ENCODE assay signal across 8 mouse cellular contexts in the genomic region with DNA sequence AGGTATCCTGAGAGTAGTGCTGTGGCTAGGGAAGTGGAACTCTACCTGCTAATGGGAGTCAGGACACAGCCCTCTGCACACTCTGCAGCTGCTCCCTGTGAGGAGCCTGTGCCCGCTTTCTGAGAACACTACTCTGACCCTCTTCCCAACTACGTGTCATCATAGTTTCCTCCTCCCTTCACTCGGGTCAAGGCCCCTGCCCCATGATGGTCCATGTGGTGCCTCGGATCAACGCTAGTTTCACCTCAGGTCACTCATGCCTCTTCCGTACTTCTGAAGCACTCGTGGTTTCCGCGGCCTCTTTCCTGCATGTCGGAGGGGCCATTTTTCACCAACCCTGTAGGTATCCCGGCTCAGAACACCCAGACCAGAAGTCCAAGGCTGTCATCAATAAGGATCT. TPM values are rescaled to one million over a fixed set of nuclear protein-coding genes. Genes with fewer than 3 reads are reported as not detected.
DNase-seq lines count a peak whose midpoint lies in the region; ATAC-seq and TF ChIP-seq lines count a peak whose summit lies in the region.

No protein-coding gene starts in this region.

- H3K4me3 ChIP-seq in cerebellum, adult 2 months (replicated peaks; ENCODE audit: insufficient read depth, low read depth, low read length) = peak overlapping the region; percentile 76
- peak overlapping the region; percentile 49 for H3K4me3 ChIP-seq in thymus, adult 2 months (ENCODE audit: control insufficient read depth, insufficient read depth, low read length)
- peak overlapping the region; percentile 70 for H3K4me3 ChIP-seq in liver, embryonic 16.5 days (ENCODE audit: low read depth, low read length)

- no peaks in the 10 kb centered on the region for H3K36me3 ChIP-seq in thymus, adult 2 months (ENCODE audit: control insufficient read depth, insufficient read depth, low read length)
- H3K36me3 ChIP-seq in liver, embryonic 16.5 days (ENCODE audit: control insufficient read depth, insufficient read depth) = peaks cover under 1% of the 10 kb centered on the region; the same call in 1 of the 2 replicates

- no peak for TF ChIP-seq POLR2A in cerebellum, adult 2 months (IDR thresholded peaks at IDR 0.05; ENCODE audit: borderline replicate concordance, insufficient read depth, low read length)
- no peak for TF ChIP-seq POLR2A in thymus, adult 2 months (IDR thresholded peaks at IDR 0.05; ENCODE audit: control insufficient read depth, extremely low read depth, insufficient read depth, low read length, poor library complexity)

- no peaks in the 10 kb centered on the region for H3K9me3 ChIP-seq in liver, embryonic 16.5 days (replicated peaks; ENCODE audit: control insufficient read depth, low read length)

- H3K9ac ChIP-seq in liver, embryonic 16.5 days (ENCODE audit: low read depth, low read length) = peak overlapping the region; percentile 57

- TF ChIP-seq CTCF in cerebellum, adult 2 months (IDR thresholded peaks at IDR 0.05; ENCODE audit: borderline replicate concordance, insufficient read depth, low read depth, low read length) = no peak
- no peak for TF ChIP-seq CTCF in thymus, adult 2 months (IDR thresholded peaks at IDR 0.05; ENCODE audit: borderline replicate concordance, control insufficient read depth, extremely low read depth, insufficient read depth, low read length, poor library complexity)

- intact Hi-C loops in left cerebral cortex, postnatal 25 days (cut with DNase I) = no loop called here

- no peak overlapping the region for H3K27ac ChIP-seq in cerebellum, adult 2 months (ENCODE audit: insufficient read depth, low read length)
- no peak overlapping the region for H3K27ac ChIP-seq in thymus, adult 2 months (ENCODE audit: control insufficient read depth, insufficient read depth, low read length)
- peak overlapping the region; percentile 52 for H3K27ac ChIP-seq in liver, embryonic 16.5 days (ENCODE audit: low read length)

- no peak for DNase-seq in cerebellum, adult 2 months
- no peak for DNase-seq in cerebellum, postnatal 25 days
- no peak for DNase-seq in thymus, adult 2 months
- DNase-seq in thymus, postnatal 14 days = no peak
- no peak for DNase-seq in embryo, embryonic 10 days (ENCODE audit: low spot score)
- DNase-seq in spleen, adult 12 weeks (ENCODE audit: low spot score) = no peak
- DNase-seq in left cerebral cortex, postnatal 25 days (ENCODE audit: low spot score in 2 of 2) = no peak

- WGBS in cerebellum, adult 2 months = under 1% methylated on average over 11 of the region's 11 CpGs
- WGBS in thymus, adult 2 months = under 1% methylated on average over 11 of the region's 11 CpGs
- WGBS in liver, embryonic 16.5 days (ENCODE audit: insufficient replicate concordance) = 2% methylated on average over 11 of the region's 11 CpGs

- no peaks in the 10 kb centered on the region; the same call in 1 of the 2 replicates for H3K4me1 ChIP-seq in cerebellum, adult 2 months (ENCODE audit: control insufficient read depth, insufficient read depth, low read length)
- peaks cover 8% of the 10 kb centered on the region for H3K4me1 ChIP-seq in thymus, adult 2 months (replicated peaks; ENCODE audit: control insufficient read depth, insufficient read depth, low read length)
- H3K4me1 ChIP-seq in liver, embryonic 16.5 days (ENCODE audit: control insufficient read depth, low read depth, low read length) = peaks cover 13% of the 10 kb centered on the region

- H3K27me3 ChIP-seq in cerebellum, adult 2 months (ENCODE audit: control insufficient read depth, insufficient read depth, low read length) = no peaks in the 10 kb centered on the region
- no peaks in the 10 kb centered on the region for H3K27me3 ChIP-seq in thymus, adult 2 months (ENCODE audit: control insufficient read depth, insufficient read depth, low read length)
- H3K27me3 ChIP-seq in liver, embryonic 16.5 days (ENCODE audit: control insufficient read depth, insufficient read depth, low read depth, low read length) = no peaks in the 10 kb centered on the region

- peak overlapping the region; percentile 91 for H3K4me2 ChIP-seq in liver, embryonic 16.5 days (ENCODE audit: low read depth, low read length)

- ATAC-seq in liver, embryonic 16.5 days (ENCODE audit: low read depth) = no peak

RNA-seq across cellular contexts. Expression of a gene that starts 0.5 kb away (rescaled TPM):
- 30.5 and 32.2 TPM in 2 replicates for polyA plus RNA-seq in cerebellum, adult 2 months (2012; rRNA removed)
- polyA plus RNA-seq in thymus, adult 2 months (2012; rRNA removed) = 17.8 and 24.1 TPM in 2 replicates
- polyA plus RNA-seq in liver, embryonic 16.5 days (2015; fragmentation: Nextera tagmentation; extraction: Ambion mirVana) = 78.2 and 84.6 TPM in 2 replicates
- 10 to 100 TPM; 44.2 to 45.1 TPM for total RNA-seq in left cerebral cortex, postnatal 25 days (2021)

RNA-seq across cellular contexts. Expression of a gene that starts 31.1 kb away (rescaled TPM):
- 0.44 and 0.64 TPM in 2 replicates for polyA plus RNA-seq in cerebellum, adult 2 months (2012; rRNA removed)
- polyA plus RNA-seq in thymus, adult 2 months (2012; rRNA removed) = 0.11 and 0.12 TPM in 2 replicates
- not detected in 2 replicates for polyA plus RNA-seq in liver, embryonic 16.5 days (2015; fragmentation: Nextera tagmentation; extraction: Ambion mirVana)
- not detected for total RNA-seq in left cerebral cortex, postnatal 25 days (2021)

RNA-seq across cellular contexts. Expression of a gene that starts 44.5 kb away (rescaled TPM):
- polyA plus RNA-seq in cerebellum, adult 2 months (2012; rRNA removed) = not detected in 2 replicates
- 0.03 and 0.83 TPM in 2 replicates for polyA plus RNA-seq in thymus, adult 2 months (2012; rRNA removed)
- polyA plus RNA-seq in liver, embryonic 16.5 days (2015; fragmentation: Nextera tagmentation; extraction: Ambion mirVana) = 52.9 and 63.8 TPM in 2 replicates
- total RNA-seq in left cerebral cortex, postnatal 25 days (2021) = under 1 TPM in 1 of 2 experiments, not detected in 1; 0.16 TPM

Comparison
In these comparisons a context has a peak if more than half of its experiments do, and no peak if none do; other contexts are left out.
1. RNA of a gene that starts 44.5 kb away (polyA plus RNA-seq): 52.9 to 63.8 TPM in liver, embryonic 16.5 days; 0.03 to 0.83 TPM in thymus, adult 2 months and not detected in cerebellum, adult 2 months; every median in the first group is over 10 times any median in the second.
2. Peak in every context shown above with its lines, with median percentiles within 50 percentile points of each other: H3K4me3 ChIP-seq.